Mouse (Mus musculus) kidney, adult 2 months (tissue): ENCODE results near the gene Gm40193.

Source experiments
- CTCF ChIP-seq: fragments of 200-500 bp; conservative IDR thresholded peaks from 2 replicates; pipeline ENCODE4 v1.5.1; 2011; ENCODE audit warnings: low read depth, mild to moderate bottlenecking, control low read depth, low read length, moderate library complexity, mixed read lengths; ENCODE audit not compliant: insufficient read depth, insufficient read length
- POLR2A ChIP-seq: fragments of 200-500 bp; IDR thresholded peaks from one replicate; pipeline ENCODE4 v1.6.1; 2011; ENCODE audit warnings: low read depth, low read length, control low read depth

GRCm38 (mm10) chr11:70582196-70582595 is 49.5 kb upstream of the Gm40193 start:
- TF ChIP-seq CTCF = no peak
- TF ChIP-seq POLR2A = no peak
